Mouse (Mus musculus) c-Kit-positive CD71-positive TER-119-positive erythroid progenitor cells, embryonic 14.5 days (primary cell): ENCODE results near the gene Ctnna2.

ENCODE experiments used
- DNase-seq: peaks from one replicate; pipeline ENCODE4 v3.0.0-alpha.2; 2013; ENCODE audit warnings: low spot score

Gene Ctnna2

GRCm38 (mm10) chr6:77425746-77426145 is 553.8 kb downstream of the Ctnna2 start:
- DNase-seq, result no peak

- DNase-seq, result no peak
These were observed 554.7 kb downstream of the Ctnna2 start for GRCm38 (mm10) chr6:77424826-77425225.

- DNase-seq, result no peak
These were observed 557.8 kb downstream of the Ctnna2 start for GRCm38 (mm10) chr6:77421564-77422139.

- DNase-seq, result no peak
These were observed 562.5 kb downstream of the Ctnna2 start for GRCm38 (mm10) chr6:77416999-77417398.

GRCm38 (mm10) chr6:77413530-77413929 is 566.0 kb downstream of the Ctnna2 start:
- DNase-seq, result no peak

- no peak for DNase-seq
These were observed 571.0 kb downstream of the Ctnna2 start for GRCm38 (mm10) chr6:77408481-77408880.

- DNase-seq, result no peak
These were observed 578.7 kb downstream of the Ctnna2 start for GRCm38 (mm10) chr6:77400751-77401150.

GRCm38 (mm10) chr6:77391663-77392062 is 587.8 kb downstream of the Ctnna2 start:
- DNase-seq, result no peak

GRCm38 (mm10) chr6:77381309-77381708 is 598.2 kb downstream of the Ctnna2 start:
- DNase-seq, result no peak

- DNase-seq, result no peak
These were observed 606.4 kb downstream of the Ctnna2 start for GRCm38 (mm10) chr6:77373132-77373531.

- no peak for DNase-seq
These were observed 608.4 kb downstream of the Ctnna2 start for GRCm38 (mm10) chr6:77371147-77371546.

GRCm38 (mm10) chr6:77358471-77358837 is 621.0 kb downstream of the Ctnna2 start:
- DNase-seq, result no peak

- DNase-seq, result no peak
These were observed 621.6 kb downstream of the Ctnna2 start for GRCm38 (mm10) chr6:77357748-77358470.

GRCm38 (mm10) chr6:77354826-77355225 is 624.7 kb downstream of the Ctnna2 start:
- no peak for DNase-seq

- no peak for DNase-seq
These were observed 635.7 kb downstream of the Ctnna2 start for GRCm38 (mm10) chr6:77343781-77344180.

GRCm38 (mm10) chr6:77335537-77335936 is 644.0 kb downstream of the Ctnna2 start:
- DNase-seq, result no peak

GRCm38 (mm10) chr6:77324748-77325147 is 654.8 kb downstream of the Ctnna2 start:
- DNase-seq, result no peak

- no peak for DNase-seq
These were observed 655.2 kb downstream of the Ctnna2 start for GRCm38 (mm10) chr6:77324327-77324726.

GRCm38 (mm10) chr6:77306796-77307195 is 672.7 kb downstream of the Ctnna2 start:
- DNase-seq, result no peak

- DNase-seq, result no peak
These were observed 678.2 kb downstream of the Ctnna2 start for GRCm38 (mm10) chr6:77301305-77301704.

GRCm38 (mm10) chr6:77291415-77291814 is 688.1 kb downstream of the Ctnna2 start:
- no peak for DNase-seq

GRCm38 (mm10) chr6:77288402-77288801 is 691.1 kb downstream of the Ctnna2 start:
- DNase-seq, result no peak

- DNase-seq, result no peak
These were observed 693.2 kb downstream of the Ctnna2 start for GRCm38 (mm10) chr6:77286317-77286716.

GRCm38 (mm10) chr6:77278794-77279193 is 700.7 kb downstream of the Ctnna2 start:
- no peak for DNase-seq
